Mouse (Mus musculus): ENCODE results near the gene Nemp1.

- no peak for TF ChIP-seq CTCF (IDR thresholded peaks at IDR 0.05; ENCODE audit: insufficient read depth, low read depth, low read length)
- TF ChIP-seq POLR2A (IDR thresholded peaks at IDR 0.05; ENCODE audit: insufficient read depth, low read depth, low read length) = no peak
Measured at GRCm38 (mm10) chr10:127626433-127626832, 40.3 kb upstream of the Nemp1 start.

Measured in olfactory bulb, adult 2 months (tissue).